Mouse (Mus musculus) intestine, embryonic 14.5 days (tissue): ENCODE data around the gene Bmp6. TPM values are rescaled to one million over a fixed set of nuclear protein-coding genes. Genes with fewer than 3 reads are reported as not detected.

Source experiments
- ATAC-seq: fragments of 200-750 bp; cut with Nextera tagmentation; replicated peaks from 2 replicates; pipeline ENCODE4 v1.8.0; 2017; ENCODE audit warnings: low read depth, moderate number of reproducible peaks, moderate TSS enrichment, moderate library complexity; ENCODE audit not compliant: low FRiP score, low TSS enrichment
- DNase-seq: peaks from one replicate; pipeline ENCODE4 v3.0.0-alpha.2; 2018; ENCODE audit warnings: low spot score
- H3K27ac ChIP-seq: fragments of 300-500 bp; sonication (generic); 2 replicates; pipeline ENCODE4 v1.5.1; 2014; ENCODE audit warnings: low read depth, mild to moderate bottlenecking, control low read depth
- H3K27me3 ChIP-seq: fragments of 300-500 bp; sonication (generic); replicated peaks from 2 replicates; pipeline ENCODE4 v1.6.1; 2014; ENCODE audit warnings: low read length, control low read depth; ENCODE audit not compliant: control insufficient read depth, insufficient read depth
- H3K36me3 ChIP-seq: fragments of 300-500 bp; sonication (generic); 2 replicates; pipeline ENCODE4 v1.6.1; 2014; ENCODE audit warnings: low read length, control low read depth; ENCODE audit not compliant: control insufficient read depth, insufficient read depth
- H3K4me1 ChIP-seq: fragments of 300-500 bp; sonication (generic); replicated peaks from 2 replicates; pipeline ENCODE4 v1.6.1; 2014; ENCODE audit warnings: low read length, control low read depth, mixed read lengths; ENCODE audit not compliant: control insufficient read depth, insufficient read depth
- H3K4me2 ChIP-seq: fragments of 300-500 bp; sonication (generic); 2 replicates; pipeline ENCODE4 v1.6.1; 2014; ENCODE audit warnings: low read length
- H3K4me3 ChIP-seq: fragments of 300-500 bp; sonication (generic); 2 replicates; pipeline ENCODE4 v1.5.1; 2014; ENCODE audit warnings: low read depth, low read length, control low read depth, mixed read lengths
- H3K9ac ChIP-seq: fragments of 300-500 bp; sonication (generic); 2 replicates; pipeline ENCODE4 v1.6.1; 2014; ENCODE audit warnings: mild to moderate bottlenecking, low read length
- H3K9me3 ChIP-seq: fragments of 300-500 bp; sonication (generic); 2 replicates; pipeline ENCODE4 v1.6.1; 2016; ENCODE audit warnings: low read length, control low read depth; ENCODE audit not compliant: control insufficient read depth
- WGBS: fragments of 180-500 bp; shearing (Covaris S2); extraction: QIAGEN DNeasy Blood & Tissue Kit; methylation state at CpG from one replicate; pipeline ENCODE4 v1.1.7; 2014; 5-methylcytosine and 5-hydroxymethylcytosine counted together
- polyA plus RNA-seq: library from polyadenylated mRNA; unstranded; fragments of >200 nt; fragmentation: Nextera tagmentation; extraction: Ambion mirVana; gene quantifications from 2 replicates; pipeline ENCODE4 v1.2.1, GENCODE M21; 2014

Bmp6 gene
- polyA plus RNA-seq, 1 experiment from 2014 or later: 1.9 TPM

DNA sequence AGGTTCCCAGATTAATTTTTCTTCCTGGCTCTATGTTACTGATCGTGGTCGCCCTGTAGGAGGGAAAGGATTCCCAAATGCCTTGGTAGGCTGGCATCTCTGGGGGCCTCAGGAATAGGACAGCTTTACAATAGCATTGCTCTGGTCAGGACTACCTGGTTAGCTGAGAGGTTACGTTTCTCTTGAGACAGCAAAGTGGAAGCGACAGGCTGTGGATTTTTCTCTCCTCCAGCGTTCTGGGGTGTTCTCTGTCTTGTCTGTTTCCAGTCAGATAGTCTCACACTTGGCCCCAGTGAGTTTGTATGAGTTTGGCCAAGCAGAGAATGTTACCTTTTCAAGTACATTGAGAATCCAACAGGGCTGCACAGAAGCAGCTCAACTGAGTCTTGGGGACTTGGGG lies 106.5 kb downstream of the Bmp6 start:
- ATAC-seq: no peak
- Histone ChIP-seq H3K4me2 (no peak overlapping the region), H3K36me3 (no peaks in the 10 kb centered on the region), H3K4me3 (no peak overlapping the region), H3K27me3 (no peaks in the 10 kb centered on the region), H3K9ac (no peak overlapping the region), H3K27ac (no peak overlapping the region), H3K4me1 (no peaks in the 10 kb centered on the region), H3K9me3 (no peaks in the 10 kb centered on the region)
- no peak for DNase-seq
- WGBS: 85% methylated on average over 5 of the region's 5 CpGs

DNA sequence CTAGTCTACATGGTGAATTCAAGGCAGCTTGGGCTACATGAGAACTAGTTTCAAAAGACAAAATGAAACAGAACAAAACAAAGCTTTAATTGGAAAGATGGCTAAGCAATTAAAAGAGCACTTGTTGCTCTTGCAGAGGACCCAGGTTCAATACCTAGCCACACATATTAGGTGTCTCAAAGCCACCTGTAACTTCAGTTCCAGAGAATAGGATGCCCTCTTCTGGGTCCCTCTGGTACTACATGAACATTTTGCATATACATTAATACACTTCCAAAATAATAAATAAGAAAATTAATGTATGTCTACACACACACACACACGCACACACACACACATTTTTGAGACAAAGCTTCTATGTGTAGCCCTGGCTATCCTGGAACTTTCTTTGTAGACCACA lies 118.5 kb downstream of the Bmp6 start:
- Histone ChIP-seq H3K9me3 (no peaks in the 10 kb centered on the region), H3K9ac (no peak overlapping the region), H3K27ac (no peak overlapping the region), H3K27me3 (no peaks in the 10 kb centered on the region), H3K4me2 (no peak overlapping the region), H3K36me3 (no peaks in the 10 kb centered on the region), H3K4me1 (no peaks in the 10 kb centered on the region), H3K4me3 (no peak overlapping the region)
- WGBS: 86% methylated on average over 1 of the region's 1 CpGs
- no peak for DNase-seq
- no peak for ATAC-seq

DNA sequence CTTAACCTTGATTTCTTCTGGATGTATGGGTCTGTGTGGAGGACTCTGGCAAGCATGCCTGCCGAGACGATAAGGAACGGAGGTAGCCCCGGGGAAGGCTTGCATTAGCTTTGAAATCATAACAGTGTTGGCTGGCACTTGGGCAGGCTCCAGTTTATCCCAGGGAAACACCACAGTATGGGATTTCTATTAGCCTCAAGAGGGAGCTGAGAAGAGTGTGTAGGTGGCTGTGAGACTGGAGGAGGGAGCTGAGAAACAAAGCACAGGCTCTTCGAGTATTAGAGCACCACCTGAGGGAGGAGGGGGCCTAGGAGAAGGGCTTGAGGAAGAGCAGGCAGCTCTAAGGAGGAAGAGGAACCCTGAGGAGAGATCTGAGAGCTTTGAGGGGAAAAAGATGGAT lies 126.0 kb downstream of the Bmp6 start:
- Histone ChIP-seq H3K4me3 (no peak overlapping the region), H3K4me2 (no peak overlapping the region), H3K9me3 (no peaks in the 10 kb centered on the region), H3K9ac (no peak overlapping the region), H3K27me3 (no peaks in the 10 kb centered on the region), H3K36me3 (no peaks in the 10 kb centered on the region), H3K27ac (no peak overlapping the region), H3K4me1 (no peaks in the 10 kb centered on the region)
- ATAC-seq (no peak), DNase-seq (no peak)
- 84% methylated on average over 5 of the region's 5 CpGs for WGBS

DNA sequence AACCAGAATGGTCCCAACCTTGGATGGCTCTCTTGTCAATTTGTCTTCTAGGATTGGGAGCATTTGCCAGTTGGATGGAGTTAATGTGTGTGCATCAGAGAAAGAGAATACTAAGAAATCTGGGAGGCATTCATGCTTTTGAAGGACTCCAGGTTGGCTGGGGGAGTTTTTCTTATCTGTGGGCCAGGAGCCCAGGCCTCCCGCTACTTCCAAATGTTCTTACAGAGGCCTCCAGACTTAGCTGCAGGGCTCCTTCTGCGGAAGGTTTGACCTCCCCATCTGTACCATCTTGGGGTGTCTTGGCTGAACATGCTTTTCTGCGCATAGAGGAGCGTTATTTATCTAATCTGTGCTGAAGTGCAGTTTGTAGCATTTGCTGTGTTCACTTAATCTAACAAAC lies 127.7 kb downstream of the Bmp6 start:
- no peak for ATAC-seq
- 89% methylated on average over 4 of the region's 4 CpGs for whole genome bisulfite sequencing

DNA sequence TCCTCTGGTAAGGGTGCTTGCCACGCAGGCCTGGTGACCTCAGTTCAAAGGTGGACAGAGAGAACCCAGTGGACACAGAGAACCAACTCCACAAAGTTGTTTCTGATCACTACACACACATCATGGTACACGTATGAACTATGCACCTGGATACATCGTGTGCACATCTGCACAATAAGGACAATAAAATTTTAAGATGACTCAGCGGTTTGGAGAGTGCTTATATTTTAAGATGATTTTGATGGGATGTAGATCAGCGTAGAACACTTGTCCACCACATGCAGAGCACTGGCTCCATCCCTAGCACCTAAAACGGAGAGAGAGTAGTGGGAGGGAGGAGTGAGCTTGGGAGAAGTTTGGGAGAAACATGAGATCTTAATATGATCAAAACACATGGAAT lies 128.6 kb downstream of the Bmp6 start:
- Histone ChIP-seq H3K4me2 (no peak overlapping the region), H3K27me3 (no peaks in the 10 kb centered on the region), H3K4me3 (no peak overlapping the region), H3K27ac (no peak overlapping the region), H3K36me3 (no peaks in the 10 kb centered on the region), H3K9ac (no peak overlapping the region), H3K4me1 (0 out of 2 replicates have a peak, but pooled peaks cover 2% of the 10 kb centered on the region), H3K9me3 (no peaks in the 10 kb centered on the region)
- DNase-seq (no peak), ATAC-seq (no peak)
- 89% methylated on average over 6 of the region's 6 CpGs for whole genome bisulfite sequencing

More for the DNA sequence above, 127.7 kb downstream of the Bmp6 start:
- no peak overlapping the region for H3K27ac ChIP-seq
- H3K9me3 ChIP-seq: no peaks in the 10 kb centered on the region
- H3K27me3 ChIP-seq: no peaks in the 10 kb centered on the region
- H3K9ac ChIP-seq: no peak overlapping the region
- H3K4me3 ChIP-seq: no peak overlapping the region
- H3K4me1 ChIP-seq: 0 out of 2 replicates have a peak, but pooled peaks cover 2% of the 10 kb centered on the region
- no peaks in the 10 kb centered on the region for H3K36me3 ChIP-seq
- no peak overlapping the region for H3K4me2 ChIP-seq
- DNase-seq: no peak

DNA sequence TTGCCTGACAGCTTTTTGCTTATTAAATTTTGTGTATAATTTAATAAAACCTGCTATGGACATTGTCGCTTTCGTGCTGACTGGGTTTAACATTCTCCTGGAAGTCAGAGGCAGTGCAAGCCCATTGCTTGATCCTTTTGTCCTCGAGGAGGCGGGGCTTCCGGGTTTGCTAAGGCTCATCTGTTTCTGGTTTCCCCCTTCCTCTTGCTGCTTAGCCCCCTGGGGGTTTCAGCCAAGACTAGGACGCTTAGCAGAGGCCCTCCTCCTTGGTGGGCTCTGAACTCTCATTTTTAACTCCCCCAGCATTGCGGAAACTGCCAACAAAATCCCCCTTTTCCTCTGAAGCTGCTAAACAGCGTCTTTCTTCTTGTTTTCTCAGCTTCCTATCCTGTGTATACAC lies 132.0 kb downstream of the Bmp6 start:
- DNase-seq (no peak), ATAC-seq (no peak)
- Histone ChIP-seq H3K9me3 (no peaks in the 10 kb centered on the region), H3K27ac (no peak overlapping the region), H3K4me1 (0 out of 2 replicates have a peak, but pooled peaks cover 2% of the 10 kb centered on the region), H3K4me2 (no peak overlapping the region), H3K9ac (no peak overlapping the region), H3K27me3 (no peaks in the 10 kb centered on the region), H3K36me3 (no peaks in the 10 kb centered on the region), H3K4me3 (no peak overlapping the region)
- WGBS: 43% methylated on average over 8 of the region's 8 CpGs

DNA sequence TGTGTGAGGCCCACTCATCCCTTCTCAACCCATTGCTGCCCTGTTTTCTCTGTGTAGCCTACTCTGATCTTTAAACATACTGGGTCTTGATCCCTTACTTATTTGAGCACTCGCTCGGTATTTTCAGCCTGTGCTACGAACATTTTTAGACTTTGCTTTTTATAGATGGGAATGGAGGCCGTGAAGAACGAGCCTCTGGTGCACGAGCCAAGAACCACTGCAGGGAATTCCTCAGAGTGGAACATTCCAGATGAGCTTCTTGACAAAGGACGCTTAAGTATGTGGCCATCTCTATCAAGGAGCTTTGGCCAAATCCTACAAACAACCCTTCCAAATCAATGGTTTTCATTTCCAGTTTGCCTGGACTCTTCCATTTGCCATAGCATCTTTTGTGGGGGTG lies 136.1 kb downstream of the Bmp6 start:
- no peaks in the 10 kb centered on the region for H3K27me3 ChIP-seq
- H3K4me3 ChIP-seq: no peak overlapping the region
- no peaks in the 10 kb centered on the region for H3K36me3 ChIP-seq
- ATAC-seq: no peak
- no peaks in the 10 kb centered on the region for H3K9me3 ChIP-seq
- H3K9ac ChIP-seq: no peak overlapping the region
- DNase-seq: no peak
- no peak overlapping the region for H3K27ac ChIP-seq
- 0 out of 2 replicates have a peak, but pooled peaks cover 2% of the 10 kb centered on the region for H3K4me1 ChIP-seq
- no peak overlapping the region for H3K4me2 ChIP-seq
- 86% methylated on average over 7 of the region's 7 CpGs for WGBS

DNA sequence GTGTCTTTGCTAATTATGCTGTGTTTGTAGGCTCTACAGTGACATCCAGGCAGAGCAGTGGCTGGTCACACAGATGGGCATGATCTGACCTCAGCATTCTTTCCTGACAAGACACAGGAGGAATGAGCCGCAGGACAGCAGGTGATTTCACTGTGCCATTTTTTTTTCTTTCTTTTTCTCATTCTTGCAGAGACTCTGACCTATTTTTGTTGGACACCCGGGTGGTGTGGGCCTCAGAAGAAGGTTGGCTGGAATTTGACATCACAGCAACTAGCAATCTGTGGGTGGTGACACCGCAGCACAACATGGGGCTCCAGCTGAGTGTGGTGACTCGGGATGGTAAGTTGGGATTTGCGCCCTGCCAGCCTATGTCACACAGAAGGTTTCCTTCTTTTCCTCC lies 139.8 kb downstream of the Bmp6 start:
- no peaks in the 10 kb centered on the region for H3K9me3 ChIP-seq
- H3K4me2 ChIP-seq: no peak overlapping the region
- no peaks in the 10 kb centered on the region for H3K4me1 ChIP-seq
- DNase-seq (no peak), ATAC-seq (no peak)
- H3K36me3 ChIP-seq: no peaks in the 10 kb centered on the region
- 82% methylated on average over 5 of the region's 5 CpGs for WGBS
- no peaks in the 10 kb centered on the region for H3K27me3 ChIP-seq
- no peak overlapping the region for H3K9ac ChIP-seq
- H3K27ac ChIP-seq: no peak overlapping the region
- no peak overlapping the region for H3K4me3 ChIP-seq

DNA sequence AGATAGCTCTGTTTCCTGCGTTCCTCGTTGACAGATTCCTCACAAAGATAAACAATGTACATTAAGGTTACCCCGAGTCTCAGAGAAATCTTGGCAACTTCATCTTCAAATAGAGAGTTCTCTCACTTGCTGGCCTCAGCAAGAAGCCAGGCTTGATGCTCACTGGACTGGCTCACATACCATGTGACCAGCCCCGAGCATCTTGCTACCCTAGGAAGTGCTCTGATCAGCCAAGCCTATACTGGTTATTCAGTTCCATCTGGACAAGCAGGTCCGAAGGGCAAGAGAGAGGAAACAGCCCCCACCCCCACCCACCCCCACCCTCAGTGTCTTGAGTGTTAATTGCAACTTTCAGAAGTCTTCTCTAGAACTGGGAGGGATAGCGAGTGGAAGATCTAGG lies 141.9 kb downstream of the Bmp6 start:
- H3K9ac ChIP-seq: no peak overlapping the region
- H3K4me3 ChIP-seq: no peak overlapping the region
- H3K27ac ChIP-seq: no peak overlapping the region
- peaks cover 6% of the 10 kb centered on the region; the same call in 1 of the 2 replicates for H3K4me1 ChIP-seq
- no peak overlapping the region for H3K4me2 ChIP-seq
- no peaks in the 10 kb centered on the region for H3K36me3 ChIP-seq
- H3K9me3 ChIP-seq: no peaks in the 10 kb centered on the region
- no peaks in the 10 kb centered on the region for H3K27me3 ChIP-seq
- ATAC-seq (no peak), DNase-seq (no peak)
- 65% methylated on average over 6 of the region's 6 CpGs for WGBS
